Mouse (Mus musculus) MEL (cell line): ENCODE data around the gene Efna4.

Source experiments
- CTCF ChIP-seq, 3 experiments: IDR thresholded peaks in 2 of 3; conservative IDR thresholded peaks in 1 of 3; 2 replicates each; pipeline ENCODE4 v1.5.1; 2011 to 2012; ENCODE audit warnings: low read length in 3 of 3, low read depth in 2 of 3, mild to moderate bottlenecking in 2 of 3, improper control_type of control experiment in 1 of 3, inconsistent platforms in 1 of 3, mixed read lengths in 1 of 3, moderate library complexity in 1 of 3; ENCODE audit not compliant: control insufficient read depth in 1 of 3, insufficient read depth in 1 of 3, poor library complexity in 1 of 3, severe bottlenecking in 1 of 3
- ELF1 ChIP-seq: IDR thresholded peaks from 2 replicates; pipeline ENCODE4 v1.6.1; 2014; ENCODE audit warnings: low read depth, mild to moderate bottlenecking, inconsistent platforms, low read length, improper control_type of control experiment, moderate library complexity
- HCFC1 ChIP-seq: IDR thresholded peaks from 2 replicates; pipeline ENCODE4 v1.6.1; 2012; ENCODE audit warnings: low read depth, mild to moderate bottlenecking, inconsistent platforms, low read length, improper control_type of control experiment, moderate library complexity
- POLR2A ChIP-seq, 2 experiments: IDR thresholded peaks; 2 replicates each; pipeline ENCODE4 v1.6.1; 2011 to 2012; ENCODE audit warnings: low read length in 2 of 2, mild to moderate bottlenecking in 2 of 2, control low read depth in 1 of 2, improper control_type of control experiment in 1 of 2, low read depth in 1 of 2, moderate library complexity in 1 of 2; ENCODE audit not compliant: control insufficient read depth in 1 of 2, insufficient read depth in 1 of 2, poor library complexity in 1 of 2

- TF ChIP-seq CTCF (IDR thresholded peaks at IDR 0.05 in 2 of 3, conservative IDR thresholded peaks at IDR 0.05 in 1 of 3; ENCODE audit: control insufficient read depth in 1 of 3, insufficient read depth in 1 of 3, low read depth in 2 of 3, low read length in 3 of 3, poor library complexity in 1 of 3, severe bottlenecking in 1 of 3) (no peak), ELF1 (no peak), HCFC1 (no peak), POLR2A (IDR thresholded peaks at IDR 0.05; ENCODE audit: control insufficient read depth in 1 of 2, insufficient read depth in 1 of 2, low read depth in 1 of 2, low read length in 2 of 2, poor library complexity in 1 of 2) (no peak)
Observed at GRCm38 (mm10) chr3:89314340-89314739, 23.5 kb downstream of the Efna4 start.
